Mouse (Mus musculus) hindbrain, postnatal 0 days (tissue): ENCODE data around the gene Grik4. TPM values are rescaled to one million over a fixed set of nuclear protein-coding genes. Genes with fewer than 3 reads are reported as not detected.

ENCODE experiments used
- ATAC-seq: fragments of 200-750 bp; cut with Nextera tagmentation; 2 replicates; pipeline ENCODE4 v1.8.0; 2017; ENCODE audit warnings: mild to moderate bottlenecking, moderate TSS enrichment, moderate library complexity
- DNase-seq: peaks from one replicate; pipeline ENCODE4 v3.0.0-alpha.2; 2015; ENCODE audit warnings: low spot score
- H3K27ac ChIP-seq: fragments of 300-500 bp; sonication (generic); 2 replicates; pipeline ENCODE4 v1.5.1; 2014; ENCODE audit warnings: mild to moderate bottlenecking
- H3K27me3 ChIP-seq: fragments of 300-500 bp; sonication (generic); 2 replicates; pipeline ENCODE4 v1.6.1; 2014; ENCODE audit warnings: low read length, mixed read lengths; ENCODE audit not compliant: insufficient read depth
- H3K36me3 ChIP-seq: fragments of 300-500 bp; sonication (generic); 2 replicates; pipeline ENCODE4 v1.6.1; 2014; ENCODE audit warnings: low read length, mixed read lengths; ENCODE audit not compliant: insufficient read depth
- H3K4me1 ChIP-seq: fragments of 300-500 bp; sonication (generic); 2 replicates; pipeline ENCODE4 v1.6.1; 2014; ENCODE audit warnings: antibody characterized with exemption, low read length, mixed read lengths; ENCODE audit not compliant: insufficient read depth
- H3K4me2 ChIP-seq: fragments of 300-500 bp; sonication (generic); 2 replicates; pipeline ENCODE4 v1.6.1; 2014; ENCODE audit warnings: low read depth, mild to moderate bottlenecking, low read length, moderate library complexity, mixed read lengths
- H3K4me3 ChIP-seq: fragments of 300-500 bp; sonication (generic); 2 replicates; pipeline ENCODE4 v1.5.1; 2014; ENCODE audit warnings: low read length
- H3K9ac ChIP-seq: fragments of 300-500 bp; sonication (generic); replicated peaks from 2 replicates; pipeline ENCODE4 v1.6.1; 2014; ENCODE audit warnings: mild to moderate bottlenecking, low read length, moderate library complexity, mixed read lengths
- H3K9me3 ChIP-seq: fragments of 300-500 bp; sonication (generic); 2 replicates; pipeline ENCODE4 v1.6.1; 2016; ENCODE audit warnings: low read length, mixed read lengths
- CTCF ChIP-seq: IDR thresholded peaks from 2 replicates; pipeline ENCODE4 v1.5.1; 2016; ENCODE audit warnings: antibody characterized with exemption, control low read depth, low read depth
- WGBS: fragments of 180-500 bp; shearing (Covaris S2); extraction: QIAGEN DNeasy Blood & Tissue Kit; methylation state at CpG from one replicate; pipeline ENCODE4 v1.1.7; 2014; 5-methylcytosine and 5-hydroxymethylcytosine counted together
- polyA plus RNA-seq: library from polyadenylated mRNA; unstranded; fragments of >200 nt; fragmentation: Nextera tagmentation; extraction: Ambion mirVana; gene quantifications from 2 replicates; pipeline ENCODE4 v1.2.1, GENCODE M21; 2015
- total RNA-seq: library from RNA; depleted of rRNA; stranded (reverse); fragments of >200 nt; gene quantifications from 2 replicates; pipeline ENCODE4 v1.2.3, GENCODE M21; 2014

The Grik4 gene
- total and polyA plus RNA-seq, 2 experiments from 2014 or later: 9.4 to 18.2 TPM

DNA sequence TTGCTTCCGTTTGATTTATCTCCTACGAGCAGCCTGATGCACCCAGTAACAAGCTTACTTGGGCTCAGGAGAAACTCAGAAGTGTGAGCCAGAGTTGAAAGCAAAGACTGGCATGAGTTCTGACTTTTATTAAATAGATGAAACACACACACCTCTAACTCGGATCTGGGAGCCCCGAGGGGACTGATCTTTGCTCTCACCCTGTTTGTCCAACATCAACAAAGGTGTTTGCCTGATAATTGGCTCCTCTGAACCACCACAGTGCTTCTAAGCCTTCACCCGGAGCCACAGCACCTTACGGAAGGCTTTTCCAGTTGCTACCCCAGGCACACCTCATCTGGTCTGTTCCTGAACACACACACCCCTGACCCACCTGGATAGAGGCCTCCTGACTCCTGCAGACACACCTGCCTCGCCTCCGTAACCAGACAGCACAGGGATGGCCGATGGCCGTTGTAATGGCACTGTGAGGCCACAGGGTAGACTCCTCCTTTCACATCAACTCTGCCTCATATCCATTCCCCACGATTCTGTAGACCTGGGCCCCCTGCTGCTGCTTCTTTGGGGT is 302.7 kb downstream of the Grik4 start:
- Histone ChIP-seq H3K27ac (no peak overlapping the region), H3K36me3 (no peaks in the 10 kb centered on the region), H3K27me3 (no peaks in the 10 kb centered on the region), H3K4me3 (no peak overlapping the region), H3K4me2 (no peak overlapping the region), H3K9ac (no peak overlapping the region), H3K9me3 (no peaks in the 10 kb centered on the region), H3K4me1 (peaks cover 5% of the 10 kb centered on the region; the same call in 1 of the 2 replicates)
- 68% methylated on average over 11 of the region's 11 CpGs for WGBS
- no peak for TF ChIP-seq CTCF
- no peak for DNase-seq
- ATAC-seq: no peak

DNA sequence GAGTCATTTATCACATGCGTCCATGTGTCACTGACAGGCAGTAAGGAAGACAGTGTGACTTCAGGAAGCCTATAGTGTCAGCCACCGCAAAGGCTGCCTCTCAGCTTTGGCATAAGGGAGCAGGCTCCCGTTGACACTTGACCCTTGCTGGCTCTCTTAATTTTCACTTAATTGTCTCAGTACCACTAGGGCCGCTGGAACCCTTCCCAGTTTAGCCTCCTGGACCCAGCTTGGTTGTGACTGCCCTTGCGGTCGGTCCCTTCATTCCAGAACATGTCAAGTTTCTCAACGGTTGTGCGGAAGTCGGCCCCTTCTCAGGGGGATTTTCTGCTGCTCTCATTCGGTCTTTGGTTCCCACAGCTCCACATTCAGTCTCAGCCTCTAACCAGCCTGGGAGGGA is 307.8 kb downstream of the Grik4 start:
- TF ChIP-seq CTCF: no peak
- ATAC-seq (no peak), DNase-seq (peak; percentile 44)
- no peaks in the 10 kb centered on the region; the same call in 1 of the 2 replicates for H3K4me1 ChIP-seq
- no peak overlapping the region for H3K9ac ChIP-seq
- H3K27me3 ChIP-seq: no peaks in the 10 kb centered on the region
- no peak overlapping the region for H3K27ac ChIP-seq
- no peaks in the 10 kb centered on the region for H3K36me3 ChIP-seq
- no peak overlapping the region for H3K4me3 ChIP-seq
- no peak overlapping the region for H3K4me2 ChIP-seq
- WGBS: 59% methylated on average over 10 of the region's 10 CpGs
- H3K9me3 ChIP-seq: no peaks in the 10 kb centered on the region

DNA sequence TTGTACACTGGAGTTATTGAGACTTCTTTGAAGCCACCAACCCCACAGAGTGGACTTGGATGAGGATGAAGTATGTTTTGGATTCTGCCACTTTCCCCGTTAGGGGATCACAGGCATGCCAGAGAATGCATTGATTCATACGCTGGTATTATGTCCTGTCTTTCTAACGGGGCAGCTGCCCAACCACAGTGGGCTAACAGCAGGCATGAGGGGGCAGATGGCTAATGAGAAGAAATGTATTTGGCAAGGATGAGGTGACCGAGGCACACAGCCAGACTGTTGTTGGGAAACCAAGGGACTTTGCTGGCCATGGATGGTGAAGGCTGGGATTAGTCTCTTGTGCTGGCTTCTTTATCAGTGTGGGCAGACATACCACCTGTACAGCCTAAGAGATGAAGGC is 312.8 kb downstream of the Grik4 start:
- peak; percentile 76 for ATAC-seq

DNA sequence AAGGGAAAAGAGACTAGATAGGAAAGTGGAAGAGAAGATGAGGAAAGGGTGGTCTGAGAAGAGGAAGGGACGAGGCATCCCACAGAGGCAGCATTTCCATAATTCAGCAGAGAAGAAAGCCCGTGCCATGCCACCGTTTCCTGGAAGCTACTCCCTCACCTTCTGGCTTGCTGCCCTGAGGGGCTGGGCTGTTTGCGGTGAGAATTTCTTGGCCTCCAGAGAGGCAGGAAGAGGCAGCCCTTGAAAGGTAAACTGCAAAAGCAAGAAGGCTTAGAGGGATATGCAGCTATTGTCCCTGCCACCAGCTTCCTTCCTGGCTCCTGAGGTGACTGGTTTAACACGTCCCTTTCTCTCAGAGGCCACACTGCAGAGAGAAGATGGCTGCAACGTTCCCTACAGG is 316.7 kb downstream of the Grik4 start:
- ATAC-seq: no peak
- no peaks in the 10 kb centered on the region for H3K27me3 ChIP-seq
- H3K4me3 ChIP-seq: no peak overlapping the region
- no peak overlapping the region for H3K27ac ChIP-seq
- no peak overlapping the region for H3K4me2 ChIP-seq
- H3K9me3 ChIP-seq: no peaks in the 10 kb centered on the region
- no peaks in the 10 kb centered on the region for H3K36me3 ChIP-seq
- H3K9ac ChIP-seq: no peak overlapping the region
- TF ChIP-seq CTCF: no peak
- no peak for DNase-seq
- H3K4me1 ChIP-seq: peaks cover 8% of the 10 kb centered on the region; the same call in 1 of the 2 replicates
- WGBS: 16% methylated on average over 6 of the region's 6 CpGs

More for the DNA sequence above, 312.8 kb downstream of the Grik4 start:
- TF ChIP-seq CTCF: no peak
- no peaks in the 10 kb centered on the region for H3K27me3 ChIP-seq
- H3K9me3 ChIP-seq: no peaks in the 10 kb centered on the region
- peak; percentile 77 for DNase-seq
- H3K4me3 ChIP-seq: no peak overlapping the region
- no peak overlapping the region for H3K27ac ChIP-seq
- H3K9ac ChIP-seq: no peak overlapping the region
- peaks cover under 1% of the 10 kb centered on the region; the same call in 1 of the 2 replicates for H3K4me1 ChIP-seq
- H3K4me2 ChIP-seq: no peak overlapping the region
- H3K36me3 ChIP-seq: no peaks in the 10 kb centered on the region
- WGBS: 36% methylated on average over 4 of the region's 4 CpGs

DNA sequence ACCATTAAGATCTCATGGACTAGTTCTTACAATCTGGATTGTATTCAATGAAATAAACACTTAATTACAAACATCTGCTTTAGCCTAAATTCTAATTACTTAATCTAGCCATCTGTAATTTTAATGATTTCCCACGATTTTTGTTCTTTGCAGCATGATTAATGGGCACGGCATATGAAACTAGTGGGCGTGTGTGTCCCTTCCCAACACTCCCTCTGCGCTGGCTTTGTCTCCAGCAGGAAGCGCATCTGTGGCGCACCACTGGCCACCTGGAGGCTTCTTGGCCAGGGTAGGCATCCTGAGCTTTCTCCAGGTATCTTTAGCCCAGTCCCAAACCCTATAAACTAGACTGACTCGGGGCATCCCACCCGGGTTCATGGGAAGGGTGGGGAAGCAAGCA is 317.1 kb downstream of the Grik4 start:
- Histone ChIP-seq H3K27me3 (no peaks in the 10 kb centered on the region), H3K4me3 (no peak overlapping the region), H3K4me2 (no peak overlapping the region), H3K9ac (no peak overlapping the region), H3K27ac (no peak overlapping the region), H3K4me1 (peaks cover 8% of the 10 kb centered on the region; the same call in 1 of the 2 replicates), H3K36me3 (no peaks in the 10 kb centered on the region), H3K9me3 (no peaks in the 10 kb centered on the region)
- no peak for DNase-seq
- ATAC-seq: no peak
- no peak for TF ChIP-seq CTCF
- WGBS: 50% methylated on average over 8 of the region's 8 CpGs

DNA sequence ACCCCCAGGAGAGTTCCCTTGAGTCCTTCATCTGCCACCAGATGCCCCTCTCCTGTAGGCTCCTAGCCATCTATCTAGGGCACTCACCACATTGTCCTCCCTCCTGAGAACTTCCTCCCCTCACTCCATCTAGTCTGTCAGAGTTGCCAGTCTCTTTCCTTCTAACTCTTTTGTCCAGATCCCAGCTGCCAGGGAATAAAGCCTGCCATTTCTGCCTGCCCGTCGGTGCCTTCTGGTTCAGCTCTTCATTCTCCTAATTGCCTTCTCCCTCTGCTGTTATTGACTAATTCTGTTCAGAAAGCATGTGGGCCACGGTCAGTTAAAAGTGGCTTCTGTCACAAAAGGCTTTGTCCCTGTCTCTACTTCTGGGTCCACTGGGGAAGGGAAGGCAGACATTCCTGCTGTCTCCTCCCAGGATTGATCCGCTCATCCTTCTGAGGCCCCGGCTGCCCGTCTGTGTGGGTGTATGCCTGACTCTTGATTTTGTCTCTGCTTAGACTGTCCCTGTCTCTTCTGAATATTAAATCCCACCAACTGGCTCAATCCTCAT is 318.0 kb downstream of the Grik4 start:
- Histone ChIP-seq H3K4me3 (no peak overlapping the region), H3K4me2 (no peak overlapping the region), H3K9ac (no peak overlapping the region), H3K27ac (no peak overlapping the region), H3K9me3 (no peaks in the 10 kb centered on the region), H3K36me3 (no peaks in the 10 kb centered on the region), H3K27me3 (no peaks in the 10 kb centered on the region), H3K4me1 (peaks cover 8% of the 10 kb centered on the region; the same call in 1 of the 2 replicates)
- TF ChIP-seq CTCF: no peak
- ATAC-seq (0 out of 2 replicates have a peak, but pooled peaks have one; percentile 19), DNase-seq (no peak)
- WGBS: 16% methylated on average over 6 of the region's 6 CpGs

DNA sequence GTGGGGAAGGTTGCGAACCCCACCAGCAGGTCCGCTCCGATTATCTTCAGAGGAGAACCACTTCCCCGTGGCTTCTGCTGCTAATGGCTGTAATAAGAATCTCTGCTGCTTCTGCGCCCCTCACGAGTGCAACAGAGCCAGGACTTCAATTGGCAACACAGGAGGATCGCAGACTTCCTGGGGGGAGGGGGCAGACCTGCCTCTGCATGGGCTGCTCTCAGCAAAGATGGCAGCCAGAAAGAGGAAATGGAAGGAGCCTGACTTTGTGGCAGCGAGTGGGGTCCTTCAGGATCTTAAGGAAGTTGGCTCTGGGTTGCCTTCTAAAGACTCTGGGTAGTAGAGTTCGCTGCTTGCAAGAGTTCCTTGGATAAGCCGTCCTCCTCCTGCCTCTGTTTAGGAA is 329.9 kb downstream of the Grik4 start:
- H3K4me1 ChIP-seq: peaks cover 8% of the 10 kb centered on the region; the same call in 1 of the 2 replicates
- H3K27me3 ChIP-seq: no peaks in the 10 kb centered on the region
- TF ChIP-seq CTCF: no peak
- H3K4me3 ChIP-seq: no peak overlapping the region
- WGBS: 74% methylated on average over 10 of the region's 10 CpGs
- ATAC-seq (no peak), DNase-seq (no peak)
- H3K9me3 ChIP-seq: no peaks in the 10 kb centered on the region
- no peak overlapping the region for H3K4me2 ChIP-seq
- no peak overlapping the region for H3K9ac ChIP-seq
- no peak overlapping the region for H3K27ac ChIP-seq
- H3K36me3 ChIP-seq: no peaks in the 10 kb centered on the region
